ENCODE assay signal across 8 mouse cellular contexts in genomic region chr14:84443288-84443686, GRCm38 (mm10). TPM values are rescaled to one million over a fixed set of nuclear protein-coding genes. Genes with fewer than 3 reads are reported as not detected.
DNase-seq lines count a peak whose midpoint lies in the region; ATAC-seq lines count a peak whose summit lies in the region.

TSS of gene Pcdh17 (plus strand) at chr14:84443563.

- H3K4me3 ChIP-seq in intestine, embryonic 15.5 days (replicated peaks) = peak within 1 kb of the TSS; percentile 50

- H3K27ac ChIP-seq in intestine, embryonic 15.5 days = peak within 1 kb of the TSS; percentile 76

- peaks cover 34% of the 10 kb centered on the region for H3K27me3 ChIP-seq in intestine, embryonic 15.5 days (replicated peaks)

- intact Hi-C loops in gastrocnemius, postnatal 36 days (cut with DNase I) = no loop called here
- intact Hi-C loops in left cerebral cortex, postnatal 14 days (cut with DNase I) = loop anchor here (10.0 kb wide), 1 partner anchor 1462 kb away; no protein-coding TSS in a partner anchor

- H3K4me2 ChIP-seq in intestine, embryonic 15.5 days (replicated peaks) = peak within 1 kb of the TSS; percentile 87

- peak; percentile 87 for DNase-seq in adrenal gland, adult 8-10 months
- DNase-seq in embryo, embryonic 11.5 days (ENCODE audit: low read depth, low spot score) = peak; percentile 91
- peak; percentile 88 to 89 for DNase-seq in gastrocnemius, postnatal 36 days
- peak; percentile 96 to 97 for DNase-seq in left cerebral cortex, postnatal 14 days (ENCODE audit: low spot score in 2 of 2)
- peak; percentile 91 for DNase-seq in right cerebral cortex, postnatal 14 days
- DNase-seq in urinary bladder, postnatal 4 days (ENCODE audit: low spot score in 2 of 2) = peak; percentile 90 to 91

- H3K4me1 ChIP-seq in intestine, embryonic 15.5 days (replicated peaks) = peaks cover 18% of the 10 kb centered on the region

- WGBS in intestine, embryonic 15.5 days = under 1% methylated on average over 31 of the region's 31 CpGs

- no peaks in the 10 kb centered on the region for H3K36me3 ChIP-seq in intestine, embryonic 15.5 days

- ATAC-seq in intestine, embryonic 15.5 days = peak; percentile 98
- peak; percentile 95 for ATAC-seq in megakaryocyte-erythroid progenitor cell, adult 5-6 weeks (replicated peaks; ENCODE audit: low FRiP score, low TSS enrichment, poor library complexity, severe bottlenecking)

- H3K9me3 ChIP-seq in intestine, embryonic 15.5 days = no peaks in the 10 kb centered on the region

- peak within 1 kb of the TSS; percentile 44 for H3K9ac ChIP-seq in intestine, embryonic 15.5 days

RNA-seq across cellular contexts. Expression of gene Pcdh17, which starts in this region (rescaled TPM):
- total RNA-seq in adrenal gland, adult 8-10 months (2022) = 1 to 10 TPM; 3.8 to 7.7 (median 4.9) TPM
- under 1 TPM; 0.62 to 0.87 TPM for total RNA-seq in gastrocnemius, postnatal 36 days (2021)
- polyA plus RNA-seq in intestine, embryonic 15.5 days (2015; fragmentation: Nextera tagmentation; extraction: Ambion mirVana) = 4.9 and 5.3 TPM in 2 replicates
- 10 to 100 TPM; 37.6 to 45.3 TPM for total RNA-seq in left cerebral cortex, postnatal 14 days (2021)
- 0.15 TPM in 2 replicates for total RNA-seq in megakaryocyte-erythroid progenitor cell, adult 5-6 weeks (2014; fragmentation: Nextera tagmentation)
- total RNA-seq in megakaryocyte-erythroid progenitor cell, adult 5-6 weeks (2017) = 0.08 TPM in 1 of 2 replicates, not detected in the other

Comparison
In these comparisons a context has a peak if more than half of its experiments do, and no peak if none do; other contexts are left out.
1. Peak in every context shown above with its lines: DNase-seq, ATAC-seq, H3K4me3 ChIP-seq and H3K27ac ChIP-seq.
2. RNA of gene Pcdh17 (total RNA-seq): 37.6 to 45.3 TPM in left cerebral cortex, postnatal 14 days; 3.8 to 7.7 TPM in adrenal gland, adult 8-10 months, 0.62 to 0.87 TPM in gastrocnemius, postnatal 36 days and 0.08 to 0.15 TPM in megakaryocyte-erythroid progenitor cell, adult 5-6 weeks; every median in the first group is over 4 times any median in the second.
3. Peak in DNase-seq in gastrocnemius, postnatal 36 days; RNA of the gene not detected or under 1 TPM.
4. Peak in ATAC-seq in megakaryocyte-erythroid progenitor cell, adult 5-6 weeks; RNA of the gene not detected or under 1 TPM.